Mouse (Mus musculus): ENCODE measurements at regions not wholly inside any gene's neighbourhood (a gene's known extent, or its start where the extent isn't known, plus 50 kb on each side); places are given as distances from the start of the nearest gene placed in this dataset.

- H3K27ac ChIP-seq (ENCODE audit: low read depth) = no peak overlapping the region
- H3K4me3 ChIP-seq (ENCODE audit: low read depth, low read length) = no peak overlapping the region
- DNase-seq (ENCODE audit: low spot score) (no peak), ATAC-seq (ENCODE audit: insufficient read depth, low read depth) (no peak)
- H3K9ac ChIP-seq (replicated peaks; ENCODE audit: low read depth, low read length) = no peak overlapping the region
- no peaks in the 10 kb centered on the region for H3K4me1 ChIP-seq (ENCODE audit: control insufficient read depth, insufficient read depth)
- 63% methylated on average over 12 of the region's 12 CpGs for WGBS
- no peaks in the 10 kb centered on the region for H3K27me3 ChIP-seq (ENCODE audit: control insufficient read depth, insufficient read depth, low read length)
- no peak overlapping the region for H3K4me2 ChIP-seq (ENCODE audit: low read depth, low read length)
- H3K36me3 ChIP-seq (replicated peaks; ENCODE audit: control insufficient read depth, insufficient read depth, low read length) = no peaks in the 10 kb centered on the region
- no peak for TF ChIP-seq EP300 (IDR thresholded peaks at IDR 0.05; ENCODE audit: low read depth)
- TF ChIP-seq CTCF (IDR thresholded peaks at IDR 0.05; ENCODE audit: low read depth) = peak; percentile 12; the same call in 1 of the 2 replicates
- no peaks in the 10 kb centered on the region for H3K9me3 ChIP-seq (replicated peaks; ENCODE audit: control insufficient read depth, low read length)
Measured at GRCm38 (mm10) chr3:66398214-66399150, 101.8 kb upstream of the Veph1 start.

- no peak for ATAC-seq (ENCODE audit: insufficient read depth, low read depth)
- Histone ChIP-seq H3K27ac (ENCODE audit: low read depth) (no peak overlapping the region), H3K9me3 (replicated peaks; ENCODE audit: control insufficient read depth, low read length) (no peaks in the 10 kb centered on the region), H3K4me2 (ENCODE audit: low read depth, low read length) (no peak overlapping the region), H3K9ac (replicated peaks; ENCODE audit: low read depth, low read length) (no peak overlapping the region), H3K27me3 (ENCODE audit: control insufficient read depth, insufficient read depth, low read length) (no peaks in the 10 kb centered on the region), H3K36me3 (replicated peaks; ENCODE audit: control insufficient read depth, insufficient read depth, low read length) (no peaks in the 10 kb centered on the region), H3K4me1 (ENCODE audit: control insufficient read depth, insufficient read depth) (no peaks in the 10 kb centered on the region), H3K4me3 (ENCODE audit: low read depth, low read length) (no peak overlapping the region)
- WGBS = 82% methylated on average over 14 of the region's 14 CpGs
- no peak for TF ChIP-seq EP300 (IDR thresholded peaks at IDR 0.05; ENCODE audit: low read depth)
- TF ChIP-seq CTCF (IDR thresholded peaks at IDR 0.05; ENCODE audit: low read depth) = no peak
- no peak for DNase-seq (ENCODE audit: low spot score)
Measured at GRCm38 (mm10) chr3:66375088-66375910, 78.7 kb upstream of the Veph1 start.

DNA sequence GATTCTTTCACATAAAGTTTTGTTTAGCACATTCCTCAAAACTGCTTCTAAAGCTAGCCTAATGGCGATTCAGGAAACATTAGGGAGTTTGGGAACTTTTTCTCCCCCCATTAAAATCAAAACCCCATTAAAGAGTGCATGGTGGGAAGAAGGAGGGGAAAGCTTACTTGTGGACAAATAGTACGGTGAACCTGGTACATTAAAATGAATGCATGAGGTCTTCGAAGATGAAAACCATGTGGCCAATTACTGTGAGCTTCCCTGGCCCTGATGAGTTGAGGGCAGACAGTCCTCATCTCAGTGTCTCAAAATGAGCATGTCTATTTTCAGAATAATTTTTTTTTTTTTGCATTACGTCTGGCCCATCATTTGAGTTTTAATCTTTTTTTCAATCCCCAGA lies 78.0 kb upstream of the Veph1 start:
- Histone ChIP-seq H3K27me3 (ENCODE audit: control insufficient read depth, insufficient read depth, low read length) (no peaks in the 10 kb centered on the region), H3K4me2 (ENCODE audit: low read depth, low read length) (no peak overlapping the region), H3K36me3 (replicated peaks; ENCODE audit: control insufficient read depth, insufficient read depth, low read length) (no peaks in the 10 kb centered on the region), H3K4me3 (ENCODE audit: low read depth, low read length) (no peak overlapping the region), H3K4me1 (ENCODE audit: control insufficient read depth, insufficient read depth) (no peaks in the 10 kb centered on the region), H3K9me3 (replicated peaks; ENCODE audit: control insufficient read depth, low read length) (no peaks in the 10 kb centered on the region), H3K9ac (replicated peaks; ENCODE audit: low read depth, low read length) (no peak overlapping the region), H3K27ac (ENCODE audit: low read depth) (no peak overlapping the region)
- no peak for TF ChIP-seq CTCF (IDR thresholded peaks at IDR 0.05; ENCODE audit: low read depth)
- no peak for TF ChIP-seq EP300 (IDR thresholded peaks at IDR 0.05; ENCODE audit: low read depth)
- ATAC-seq (ENCODE audit: insufficient read depth, low read depth) (no peak), DNase-seq (ENCODE audit: low spot score) (no peak)
- WGBS = 82% methylated on average over 4 of the region's 4 CpGs

GRCm38 (mm10) chr3:66373807-66374575 lies 77.4 kb upstream of the Veph1 start:
- Histone ChIP-seq H3K9me3 (replicated peaks; ENCODE audit: control insufficient read depth, low read length) (no peaks in the 10 kb centered on the region), H3K4me1 (ENCODE audit: control insufficient read depth, insufficient read depth) (no peaks in the 10 kb centered on the region), H3K27me3 (ENCODE audit: control insufficient read depth, insufficient read depth, low read length) (no peaks in the 10 kb centered on the region), H3K4me3 (ENCODE audit: low read depth, low read length) (no peak overlapping the region), H3K4me2 (ENCODE audit: low read depth, low read length) (no peak overlapping the region), H3K27ac (ENCODE audit: low read depth) (no peak overlapping the region), H3K36me3 (replicated peaks; ENCODE audit: control insufficient read depth, insufficient read depth, low read length) (no peaks in the 10 kb centered on the region), H3K9ac (replicated peaks; ENCODE audit: low read depth, low read length) (no peak overlapping the region)
- 69% methylated on average over 8 of the region's 8 CpGs for WGBS
- no peak for TF ChIP-seq EP300 (IDR thresholded peaks at IDR 0.05; ENCODE audit: low read depth)
- no peak for TF ChIP-seq CTCF (IDR thresholded peaks at IDR 0.05; ENCODE audit: low read depth)
- no peak for ATAC-seq (ENCODE audit: insufficient read depth, low read depth)
- no peak for DNase-seq (ENCODE audit: low spot score)

Measured in heart, postnatal 0 days (tissue).